Mouse (Mus musculus): ENCODE measurements around the gene Arhgap24.

The Arhgap24 gene

GRCm38 (mm10) chr5:102548382-102548781, 67.2 kb downstream of the Arhgap24 start:
- TF ChIP-seq POU5F1 (IDR thresholded peaks at IDR 0.05; ENCODE audit: borderline replicate concordance, low read length): no peak
- no peak for TF ChIP-seq NANOG (IDR thresholded peaks at IDR 0.05; ENCODE audit: borderline replicate concordance, low read length)
- no peak for TF ChIP-seq CTCF (conservative IDR thresholded peaks at IDR 0.05; ENCODE audit: low read length)
- H3K9me3 ChIP-seq (ENCODE audit: low read length): no peaks in the 10 kb centered on the region
- H3K4me1 ChIP-seq (replicated peaks; ENCODE audit: low read depth, low read length): no peaks in the 10 kb centered on the region
- H3K4me3 ChIP-seq (replicated peaks; ENCODE audit: low read length): no peak overlapping the region
- H3K36me3 ChIP-seq (ENCODE audit: insufficient read depth, low read length): no peaks in the 10 kb centered on the region
- no peaks in the 10 kb centered on the region for H3K27me3 ChIP-seq (ENCODE audit: insufficient read depth, low read length)

GRCm38 (mm10) chr5:102550211-102550610, 69.0 kb downstream of the Arhgap24 start:
- H3K9me3 ChIP-seq (ENCODE audit: low read length): no peaks in the 10 kb centered on the region
- TF ChIP-seq POU5F1 (IDR thresholded peaks at IDR 0.05; ENCODE audit: borderline replicate concordance, low read length): no peak
- TF ChIP-seq NANOG (IDR thresholded peaks at IDR 0.05; ENCODE audit: borderline replicate concordance, low read length): no peak
- TF ChIP-seq CTCF (conservative IDR thresholded peaks at IDR 0.05; ENCODE audit: low read length): no peak
- H3K4me3 ChIP-seq (replicated peaks; ENCODE audit: low read length): no peak overlapping the region
- H3K27me3 ChIP-seq (ENCODE audit: insufficient read depth, low read length): no peaks in the 10 kb centered on the region
- H3K4me1 ChIP-seq (replicated peaks; ENCODE audit: low read depth, low read length): no peaks in the 10 kb centered on the region
- H3K36me3 ChIP-seq (ENCODE audit: insufficient read depth, low read length): no peaks in the 10 kb centered on the region

- Histone ChIP-seq H3K36me3 (ENCODE audit: insufficient read depth, low read length) (no peaks in the 10 kb centered on the region), H3K9me3 (ENCODE audit: low read length) (no peaks in the 10 kb centered on the region), H3K4me1 (replicated peaks; ENCODE audit: low read depth, low read length) (no peaks in the 10 kb centered on the region), H3K4me3 (replicated peaks; ENCODE audit: low read length) (no peak overlapping the region), H3K27me3 (ENCODE audit: insufficient read depth, low read length) (no peaks in the 10 kb centered on the region)
- TF ChIP-seq POU5F1 (IDR thresholded peaks at IDR 0.05; ENCODE audit: borderline replicate concordance, low read length) (no peak), NANOG (IDR thresholded peaks at IDR 0.05; ENCODE audit: borderline replicate concordance, low read length) (no peak), CTCF (conservative IDR thresholded peaks at IDR 0.05; ENCODE audit: low read length) (no peak)
These were observed 69.9 kb downstream of the Arhgap24 start for GRCm38 (mm10) chr5:102550870-102551637.

DNA sequence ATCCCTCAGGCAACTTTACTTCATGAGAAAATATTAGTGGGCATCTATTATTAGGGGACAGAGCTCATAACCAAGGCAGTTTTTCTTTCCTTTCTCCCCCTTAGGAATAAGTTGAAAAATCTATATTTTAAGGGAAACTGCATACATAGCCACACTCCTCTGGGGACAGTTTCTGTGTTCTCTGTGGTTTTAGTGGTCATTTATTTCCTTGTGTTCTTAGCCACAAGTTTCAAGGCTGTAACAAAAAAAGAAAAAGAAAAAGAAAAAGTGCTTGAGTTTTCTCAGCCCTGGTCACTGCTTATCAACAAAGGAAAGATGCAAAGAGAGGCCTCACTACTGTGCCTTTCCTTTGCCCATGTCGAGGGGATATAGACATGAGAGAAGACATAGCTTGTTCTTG, 71.3 kb downstream of the Arhgap24 start:
- H3K4me3 ChIP-seq (replicated peaks; ENCODE audit: low read length): no peak overlapping the region
- no peaks in the 10 kb centered on the region for H3K9me3 ChIP-seq (ENCODE audit: low read length)
- TF ChIP-seq POU5F1 (IDR thresholded peaks at IDR 0.05; ENCODE audit: borderline replicate concordance, low read length): no peak
- no peak for TF ChIP-seq NANOG (IDR thresholded peaks at IDR 0.05; ENCODE audit: borderline replicate concordance, low read length)
- TF ChIP-seq CTCF (conservative IDR thresholded peaks at IDR 0.05; ENCODE audit: low read length): no peak
- no peaks in the 10 kb centered on the region for H3K36me3 ChIP-seq (ENCODE audit: insufficient read depth, low read length)
- H3K27me3 ChIP-seq (ENCODE audit: insufficient read depth, low read length): no peaks in the 10 kb centered on the region
- no peaks in the 10 kb centered on the region for H3K4me1 ChIP-seq (replicated peaks; ENCODE audit: low read depth, low read length)

- H3K27me3 ChIP-seq (ENCODE audit: insufficient read depth, low read length): no peaks in the 10 kb centered on the region
These were observed 74.8 kb downstream of the Arhgap24 start for GRCm38 (mm10) chr5:102555958-102556357.

DNA sequence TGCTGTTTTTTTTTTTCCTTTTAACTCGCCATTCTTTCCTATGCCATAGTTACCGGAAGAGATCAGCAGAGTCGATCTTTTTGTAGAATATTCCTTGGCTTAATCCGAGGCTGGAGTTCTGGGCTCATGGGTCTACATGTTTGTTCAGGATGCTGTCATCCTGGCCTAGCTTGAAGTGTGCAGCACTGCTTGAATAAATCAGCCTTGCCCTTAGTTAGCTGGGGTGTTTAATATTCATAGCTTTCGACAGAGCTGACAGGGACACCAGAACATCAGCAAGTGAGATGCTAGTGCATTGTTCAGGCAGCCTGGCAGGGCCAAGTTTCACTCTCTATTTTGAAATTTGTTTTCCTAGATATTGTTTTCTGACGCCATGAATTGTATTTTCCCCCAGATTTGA, 79.1 kb downstream of the Arhgap24 start:
- Histone ChIP-seq H3K27me3 (ENCODE audit: insufficient read depth, low read length) (no peaks in the 10 kb centered on the region), H3K9me3 (ENCODE audit: low read length) (no peaks in the 10 kb centered on the region), H3K4me3 (replicated peaks; ENCODE audit: low read length) (no peak overlapping the region), H3K4me1 (replicated peaks; ENCODE audit: low read depth, low read length) (no peaks in the 10 kb centered on the region), H3K36me3 (ENCODE audit: insufficient read depth, low read length) (no peaks in the 10 kb centered on the region)
- no peak for TF ChIP-seq POU5F1 (IDR thresholded peaks at IDR 0.05; ENCODE audit: borderline replicate concordance, low read length)
- TF ChIP-seq CTCF (conservative IDR thresholded peaks at IDR 0.05; ENCODE audit: low read length): no peak
- no peak for TF ChIP-seq NANOG (IDR thresholded peaks at IDR 0.05; ENCODE audit: borderline replicate concordance, low read length)

More at GRCm38 (mm10) chr5:102555958-102556357, 74.8 kb downstream of the Arhgap24 start:
- TF ChIP-seq CTCF (conservative IDR thresholded peaks at IDR 0.05; ENCODE audit: low read length): no peak
- no peak for TF ChIP-seq POU5F1 (IDR thresholded peaks at IDR 0.05; ENCODE audit: borderline replicate concordance, low read length)
- TF ChIP-seq NANOG (IDR thresholded peaks at IDR 0.05; ENCODE audit: borderline replicate concordance, low read length): no peak
- Histone ChIP-seq H3K4me1 (replicated peaks; ENCODE audit: low read depth, low read length) (no peaks in the 10 kb centered on the region), H3K36me3 (ENCODE audit: insufficient read depth, low read length) (no peaks in the 10 kb centered on the region), H3K9me3 (ENCODE audit: low read length) (no peaks in the 10 kb centered on the region), H3K4me3 (replicated peaks; ENCODE audit: low read length) (no peak overlapping the region)

GRCm38 (mm10) chr5:102563971-102564370, 82.8 kb downstream of the Arhgap24 start:
- no peaks in the 10 kb centered on the region for H3K4me1 ChIP-seq (replicated peaks; ENCODE audit: low read depth, low read length)
- H3K27me3 ChIP-seq (ENCODE audit: insufficient read depth, low read length): no peaks in the 10 kb centered on the region
- H3K36me3 ChIP-seq (ENCODE audit: insufficient read depth, low read length): no peaks in the 10 kb centered on the region
- H3K9me3 ChIP-seq (ENCODE audit: low read length): no peaks in the 10 kb centered on the region
- TF ChIP-seq NANOG (IDR thresholded peaks at IDR 0.05; ENCODE audit: borderline replicate concordance, low read length): no peak
- TF ChIP-seq CTCF (conservative IDR thresholded peaks at IDR 0.05; ENCODE audit: low read length): no peak
- TF ChIP-seq POU5F1 (IDR thresholded peaks at IDR 0.05; ENCODE audit: borderline replicate concordance, low read length): no peak
- H3K4me3 ChIP-seq (replicated peaks; ENCODE audit: low read length): no peak overlapping the region

GRCm38 (mm10) chr5:102568764-102569163, 87.6 kb downstream of the Arhgap24 start:
- no peak overlapping the region for H3K4me3 ChIP-seq (replicated peaks; ENCODE audit: low read length)
- H3K36me3 ChIP-seq (ENCODE audit: insufficient read depth, low read length): no peaks in the 10 kb centered on the region
- TF ChIP-seq CTCF (conservative IDR thresholded peaks at IDR 0.05; ENCODE audit: low read length): no peak
- TF ChIP-seq NANOG (IDR thresholded peaks at IDR 0.05; ENCODE audit: borderline replicate concordance, low read length): no peak
- no peak for TF ChIP-seq POU5F1 (IDR thresholded peaks at IDR 0.05; ENCODE audit: borderline replicate concordance, low read length)
- H3K4me1 ChIP-seq (replicated peaks; ENCODE audit: low read depth, low read length): no peaks in the 10 kb centered on the region
- H3K9me3 ChIP-seq (ENCODE audit: low read length): no peaks in the 10 kb centered on the region
- no peaks in the 10 kb centered on the region for H3K27me3 ChIP-seq (ENCODE audit: insufficient read depth, low read length)

All from E14TG2a.4 (cell line).